Mouse (Mus musculus) embryo, embryonic 11.5 days (tissue): ENCODE measurements around the gene Chl1.

Experiments
- DNase-seq: peaks from one replicate; pipeline ENCODE4 v3.0.0-alpha.2; 2012; ENCODE audit warnings: low read depth, low spot score

Chl1 gene

DNA sequence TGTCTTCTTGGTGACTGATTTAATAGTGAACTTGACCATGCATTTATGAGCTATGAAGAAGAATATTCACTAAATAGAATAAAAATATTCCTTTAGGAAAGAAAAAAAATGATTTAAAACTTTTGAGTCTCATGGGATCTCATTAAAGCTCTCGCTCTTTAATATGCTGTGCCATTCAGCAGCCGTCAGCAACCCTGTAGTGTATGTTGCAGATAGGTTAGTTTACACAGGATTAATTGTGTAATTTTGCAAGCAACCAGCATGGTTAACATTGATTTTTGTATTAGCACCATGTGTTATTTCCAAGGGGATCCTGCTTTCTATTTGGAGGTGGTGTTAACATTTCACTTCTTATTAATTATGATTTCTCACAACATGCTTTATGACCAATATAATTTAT, 32.2 kb downstream of the Chl1 start:
- no peak for DNase-seq

DNA sequence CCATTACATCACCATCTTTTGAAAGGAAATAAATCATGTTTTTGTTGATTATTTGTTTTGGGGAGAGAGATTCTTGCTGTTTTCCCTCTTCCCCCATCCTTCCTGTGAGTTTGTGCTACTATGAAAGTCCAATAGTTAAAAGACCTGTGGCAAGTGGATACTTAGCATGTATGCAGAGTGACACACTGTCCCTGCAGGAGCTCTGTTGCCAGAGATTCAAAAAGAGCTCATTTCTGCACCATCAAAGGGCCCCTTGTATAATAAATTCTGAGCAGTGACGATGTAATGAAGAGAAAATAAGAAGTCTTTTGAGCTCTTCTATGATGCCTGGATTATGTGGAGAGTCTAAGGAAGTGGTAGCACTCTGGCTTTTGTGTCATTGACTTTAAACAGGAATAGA, 33.4 kb downstream of the Chl1 start:
- no peak for DNase-seq

DNA sequence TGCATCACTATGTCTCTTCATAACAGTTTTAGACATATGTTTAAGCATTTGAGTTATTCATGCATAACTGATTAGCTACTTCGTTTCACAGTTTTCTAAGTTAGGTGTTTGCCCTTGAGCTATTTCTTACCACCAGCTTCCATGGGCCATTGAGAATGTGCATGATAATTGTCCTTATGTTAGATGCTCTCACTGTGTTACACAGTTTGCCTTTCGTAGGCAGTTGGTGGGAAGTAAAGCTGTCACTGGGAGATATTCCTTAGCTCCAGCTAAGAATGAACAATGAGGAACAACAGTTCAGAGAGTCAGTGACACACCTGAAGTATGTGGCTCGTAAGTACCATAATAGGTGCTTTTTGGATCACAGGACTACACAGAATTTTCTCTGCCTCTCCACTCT, 35.9 kb downstream of the Chl1 start:
- DNase-seq = no peak

DNA sequence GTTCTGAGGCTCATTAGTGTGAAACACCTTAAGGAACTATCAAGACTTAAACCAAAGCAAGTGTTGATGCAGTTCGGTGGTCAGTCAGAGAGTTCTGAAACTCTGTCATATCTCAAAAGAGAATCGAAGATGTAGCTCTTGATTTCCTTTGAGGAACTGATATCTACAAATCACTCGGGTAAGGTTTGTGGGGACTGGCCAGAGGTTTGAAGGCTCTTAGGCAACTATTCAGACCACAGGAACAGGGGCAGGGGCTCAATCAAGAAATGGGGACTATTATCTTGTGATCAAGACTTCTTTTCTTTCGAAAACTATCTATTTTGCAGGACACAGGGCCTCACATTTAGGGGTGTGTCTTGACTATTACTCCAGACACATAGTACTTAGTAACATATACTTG, 39.5 kb downstream of the Chl1 start:
- DNase-seq = no peak

DNA sequence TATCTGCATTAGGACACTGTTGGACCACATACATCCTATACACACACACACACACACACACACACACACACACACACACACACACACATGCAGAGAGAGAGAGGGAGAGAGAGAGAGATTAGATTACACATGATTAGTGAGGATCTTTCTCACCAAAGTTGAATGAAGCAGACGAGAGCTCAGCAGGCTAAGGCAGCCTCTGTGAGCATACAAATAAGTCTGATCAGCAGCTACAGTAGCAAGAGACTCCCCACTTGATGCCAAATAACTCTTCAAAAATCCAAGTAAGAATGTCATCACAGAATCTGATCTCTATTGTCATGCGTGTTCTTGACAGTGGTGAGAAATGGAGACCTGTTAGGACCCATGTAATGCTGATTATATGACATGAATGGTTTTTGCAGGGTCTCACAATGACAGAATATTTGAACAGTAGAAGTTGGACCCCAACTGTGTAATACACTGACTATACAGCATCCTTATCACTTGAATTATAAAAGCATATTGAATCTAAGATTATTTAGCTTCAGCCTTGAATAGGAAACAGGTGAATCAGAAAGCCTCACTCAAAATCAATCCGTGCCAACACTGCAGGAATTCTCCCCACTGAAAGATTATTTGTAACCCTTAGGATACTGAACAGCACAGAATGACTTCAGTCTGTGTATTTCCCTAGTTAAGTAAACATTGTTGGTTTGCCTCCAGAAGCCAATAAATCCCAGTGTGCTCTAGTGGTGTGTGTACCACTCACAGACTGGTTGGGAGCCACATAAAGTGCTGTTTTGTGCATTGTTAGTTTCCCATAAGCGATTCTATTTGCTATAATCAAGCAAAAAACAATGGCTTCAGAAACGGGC, 47.9 kb downstream of the Chl1 start:
- DNase-seq = no peak

DNA sequence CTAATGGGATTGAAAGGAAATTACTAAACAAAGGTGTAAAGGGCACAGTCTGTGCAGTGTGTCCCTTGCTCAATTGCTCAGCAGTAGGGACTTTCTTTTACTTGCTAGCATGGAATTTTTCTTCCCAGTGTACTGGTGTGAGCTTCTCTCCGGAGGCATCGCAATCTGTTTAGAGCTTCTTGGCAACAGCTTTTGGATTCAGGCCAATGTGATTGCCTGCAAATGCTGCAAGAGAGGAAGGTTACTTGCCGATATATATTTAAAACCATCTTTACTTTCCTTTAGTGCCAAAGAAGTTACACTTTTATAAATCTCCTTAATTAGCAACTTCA, 48.5 kb downstream of the Chl1 start:
- DNase-seq = no peak

DNA sequence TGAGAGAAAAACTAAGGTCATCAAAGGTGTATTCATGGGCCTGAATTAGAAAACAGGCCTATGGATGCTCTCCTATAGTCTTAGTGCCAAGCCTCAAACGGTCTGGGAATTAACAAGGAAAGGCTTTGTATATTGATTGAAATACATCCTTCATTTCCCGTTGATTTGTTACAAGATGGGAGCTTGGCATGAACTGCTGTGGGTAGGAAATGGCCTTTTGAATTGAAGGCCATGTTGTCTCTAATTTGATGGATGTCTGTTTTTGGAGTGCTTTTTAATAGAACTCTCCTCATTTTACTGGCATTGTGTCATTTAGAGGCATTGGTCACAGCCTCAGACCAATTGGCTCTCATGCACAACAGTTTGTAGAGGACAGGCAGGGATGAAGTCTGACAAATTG, 49.0 kb downstream of the Chl1 start:
- DNase-seq = no peak

DNA sequence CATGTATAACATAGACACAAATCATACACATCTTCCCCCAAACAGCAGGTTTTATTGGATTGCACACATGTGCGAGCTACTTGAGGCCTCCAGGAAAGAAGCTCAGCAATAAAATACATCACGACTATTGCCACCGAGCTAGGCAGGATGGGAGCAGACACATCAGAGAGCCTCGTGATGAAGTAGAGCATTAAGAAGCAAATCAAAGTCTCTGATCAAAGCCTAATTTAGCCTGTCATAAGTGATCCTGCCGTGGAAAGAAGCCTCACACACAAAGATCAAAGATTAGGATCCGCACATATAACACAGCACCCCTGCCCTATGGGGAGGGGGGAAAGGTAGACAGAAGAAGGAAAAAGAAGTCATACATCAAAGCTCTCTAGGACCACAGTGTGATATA, 54.4 kb downstream of the Chl1 start:
- DNase-seq = no peak

DNA sequence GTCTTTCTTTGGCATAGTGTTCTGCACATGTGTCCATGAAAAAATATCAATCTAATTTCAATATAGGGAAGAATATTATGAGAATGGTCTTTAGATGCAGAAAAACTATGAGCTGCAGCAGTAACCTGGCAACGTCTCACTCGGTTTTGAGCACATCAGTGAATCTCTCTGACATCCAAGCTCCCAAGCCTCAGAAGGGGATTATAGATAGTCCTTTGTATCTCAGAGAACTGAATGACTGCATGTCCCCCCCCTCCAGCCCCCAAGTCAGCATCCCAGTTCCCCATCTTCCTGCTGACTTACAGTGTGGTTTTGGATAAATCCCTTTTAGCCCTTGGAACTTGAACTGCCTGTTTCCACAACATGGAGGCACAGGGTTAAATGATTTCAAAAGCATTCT, 56.9 kb downstream of the Chl1 start:
- DNase-seq = no peak

DNA sequence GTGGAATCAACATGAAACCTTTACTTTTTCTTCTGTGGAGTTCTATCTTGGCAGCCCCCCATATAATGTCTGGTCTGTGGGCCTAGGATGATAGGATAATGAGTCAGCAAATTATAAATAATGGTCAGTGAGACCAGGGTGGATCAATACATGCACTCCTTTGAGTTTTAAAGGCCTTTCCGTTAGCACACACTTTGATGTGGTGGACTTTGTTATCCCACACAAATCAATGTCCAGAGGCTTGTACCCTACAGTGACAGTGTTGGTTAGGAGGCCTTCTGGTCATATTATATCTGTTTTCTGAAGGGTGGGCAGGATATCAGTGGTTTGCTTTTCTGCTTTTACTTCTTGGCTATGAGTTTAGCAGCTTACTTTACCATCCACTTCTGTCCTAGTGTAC, 62.3 kb downstream of the Chl1 start:
- no peak for DNase-seq

DNA sequence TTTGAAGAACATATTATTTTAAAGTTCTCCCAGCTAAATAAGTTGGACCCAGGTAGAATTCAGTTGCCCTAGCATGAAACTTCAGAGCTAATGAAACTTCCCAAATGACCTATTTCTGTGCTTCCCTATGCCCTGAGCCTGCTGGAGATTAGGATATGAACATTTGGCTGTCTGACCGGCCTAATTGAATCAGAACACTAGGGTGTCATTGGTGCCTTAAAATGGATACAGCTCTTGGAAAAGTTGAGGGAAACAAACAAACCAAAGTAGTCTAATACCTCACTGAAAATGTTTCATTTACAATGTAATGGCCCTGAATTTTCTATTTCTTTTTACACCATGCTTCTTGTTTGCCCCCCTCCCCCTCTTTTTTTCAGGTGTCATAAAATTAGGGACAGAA, 73.8 kb downstream of the Chl1 start:
- no peak for DNase-seq

DNA sequence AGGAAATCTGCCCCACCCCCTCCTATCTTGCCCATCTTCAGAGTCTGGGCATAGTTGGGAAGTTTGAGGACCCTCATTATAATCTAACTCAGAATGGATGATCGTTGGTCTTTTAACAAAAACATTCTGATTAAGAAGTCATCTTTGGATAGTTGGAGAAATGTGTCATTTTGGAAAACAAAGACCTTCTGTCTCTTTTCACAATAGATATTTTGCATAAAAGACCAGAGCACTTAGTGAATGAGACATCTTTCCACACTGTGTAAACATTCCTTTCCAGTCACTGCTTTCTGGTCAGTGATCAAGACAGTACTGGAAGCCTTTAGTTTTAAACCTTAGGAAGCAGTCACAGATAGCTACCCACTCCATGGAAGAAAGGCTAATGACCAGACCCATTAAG, 75.3 kb downstream of the Chl1 start:
- DNase-seq = no peak

DNA sequence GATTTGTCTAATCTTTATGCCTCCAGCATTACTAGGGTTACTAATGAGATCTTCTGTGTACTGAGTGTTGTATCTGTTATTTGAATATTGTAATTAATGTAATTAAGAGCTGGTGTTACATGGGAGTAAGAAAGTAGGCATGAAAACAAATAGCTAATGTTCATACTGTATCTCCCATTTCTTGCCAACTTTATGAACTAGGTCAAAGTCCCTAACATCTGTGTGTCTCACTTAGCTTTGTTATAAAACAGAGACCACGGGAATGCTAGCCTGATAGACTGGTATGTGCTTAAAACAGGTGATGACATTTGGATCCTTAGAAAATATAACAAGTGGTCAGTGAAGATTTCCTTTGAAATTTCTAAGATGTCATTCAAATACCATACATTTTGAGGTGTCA, 75.7 kb downstream of the Chl1 start:
- no peak for DNase-seq

DNA sequence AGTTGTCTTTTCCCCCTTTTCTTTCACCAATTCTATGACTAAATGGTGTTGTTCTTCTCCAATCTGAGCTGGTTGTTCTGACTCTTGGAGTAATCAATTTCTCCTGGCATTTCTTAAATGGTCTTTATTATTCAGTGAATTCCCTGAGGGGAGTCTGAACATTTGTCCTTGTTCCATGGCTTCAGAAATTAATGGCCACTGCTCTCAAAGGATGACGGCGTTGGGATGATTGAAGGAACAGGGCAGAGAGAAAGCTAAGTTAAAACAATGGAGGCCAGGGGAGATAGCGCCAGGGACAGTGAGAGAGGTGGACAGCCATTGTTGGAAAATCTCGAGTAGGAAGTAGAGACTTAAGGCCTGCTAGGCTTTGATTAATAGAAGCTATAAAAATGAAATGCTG, 91.7 kb downstream of the Chl1 start:
- no peak for DNase-seq

DNA sequence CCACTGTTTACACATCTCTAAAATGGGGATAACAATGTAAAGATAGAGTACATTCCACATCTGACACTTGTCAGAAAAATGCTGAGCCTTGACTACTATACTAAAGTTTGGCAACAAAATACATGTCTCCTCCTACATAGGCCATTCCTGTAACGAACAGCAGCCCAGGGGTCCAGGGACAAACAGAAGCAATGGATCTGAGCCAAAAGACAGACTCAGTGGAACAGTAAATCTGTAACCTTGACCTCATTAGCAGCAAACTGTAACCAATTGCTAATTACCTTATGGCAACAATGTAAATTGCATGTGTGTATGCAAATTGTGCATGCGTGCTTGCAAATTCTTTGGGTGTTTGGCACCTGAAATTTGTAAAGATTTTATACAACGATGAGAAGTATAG, 100.3 kb downstream of the Chl1 start:
- DNase-seq = no peak

DNA sequence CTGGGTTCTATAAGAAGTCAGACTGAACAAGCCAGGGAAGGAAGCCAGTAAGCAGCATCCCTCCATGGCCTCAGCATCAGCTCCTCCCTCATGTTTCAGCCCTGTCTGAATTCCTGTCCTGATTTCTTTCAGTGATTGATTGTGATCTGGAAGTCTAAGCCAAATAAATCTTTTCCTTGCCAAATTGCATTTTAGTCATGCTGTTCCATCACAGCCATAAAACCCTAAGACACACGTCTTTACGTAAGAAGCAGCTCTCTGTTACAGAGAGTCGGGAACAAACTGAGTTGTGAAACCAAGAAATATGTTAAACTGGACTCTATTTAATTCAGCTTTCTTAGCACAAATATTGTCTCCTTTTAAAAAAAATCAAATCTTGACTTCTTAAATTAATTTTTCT, 102.2 kb downstream of the Chl1 start:
- no peak for DNase-seq

DNA sequence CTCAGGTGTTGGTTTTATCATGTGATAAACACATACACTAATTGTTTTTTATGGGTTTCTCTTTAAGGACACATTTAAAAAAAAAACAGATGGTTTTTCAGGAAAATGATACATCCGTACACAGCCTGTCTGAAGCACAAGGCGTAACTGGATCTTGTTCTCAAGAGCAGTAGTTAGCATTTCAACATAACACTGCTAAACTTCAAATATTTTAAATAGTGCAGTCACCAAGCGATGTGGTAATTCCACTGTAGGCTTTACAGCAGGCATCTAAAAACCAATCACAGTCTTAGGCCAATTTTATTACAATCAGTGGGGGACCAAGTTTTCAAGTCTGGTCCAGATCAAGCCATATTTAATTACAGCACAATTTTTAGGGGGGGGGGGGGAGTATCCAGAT, 103.3 kb downstream of the Chl1 start:
- no peak for DNase-seq

DNA sequence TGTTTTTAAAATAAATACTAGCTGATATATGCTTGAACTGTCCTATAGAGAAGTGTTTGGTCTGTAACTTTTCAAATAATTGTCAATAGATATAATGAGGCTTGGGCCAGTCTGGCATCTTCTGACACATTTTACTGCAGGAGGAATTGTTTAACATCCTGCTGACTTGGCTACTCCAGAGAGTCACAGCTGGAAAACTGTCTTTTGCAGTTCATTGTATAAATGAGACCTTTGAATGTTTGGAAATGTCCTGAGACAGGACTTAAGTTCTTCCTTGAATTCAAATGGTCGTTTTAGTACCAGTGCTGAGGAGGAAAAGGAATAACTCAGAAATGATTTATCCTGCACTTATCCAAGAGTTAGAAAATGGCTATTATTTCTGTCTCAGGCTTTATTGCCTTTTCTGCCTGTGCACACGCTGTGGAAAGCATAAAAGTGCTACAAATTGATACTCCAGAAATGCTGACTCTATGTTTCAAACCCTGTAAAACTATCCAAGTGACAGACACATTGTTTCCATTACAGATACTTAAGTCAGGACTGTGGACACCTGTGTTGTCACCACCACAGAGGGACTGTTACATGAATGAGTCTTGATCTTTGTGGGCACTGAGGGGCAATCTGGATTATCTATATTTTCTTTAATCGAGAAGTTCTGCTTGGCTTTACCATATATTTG, 105.7 kb downstream of the Chl1 start:
- no peak for DNase-seq

DNA sequence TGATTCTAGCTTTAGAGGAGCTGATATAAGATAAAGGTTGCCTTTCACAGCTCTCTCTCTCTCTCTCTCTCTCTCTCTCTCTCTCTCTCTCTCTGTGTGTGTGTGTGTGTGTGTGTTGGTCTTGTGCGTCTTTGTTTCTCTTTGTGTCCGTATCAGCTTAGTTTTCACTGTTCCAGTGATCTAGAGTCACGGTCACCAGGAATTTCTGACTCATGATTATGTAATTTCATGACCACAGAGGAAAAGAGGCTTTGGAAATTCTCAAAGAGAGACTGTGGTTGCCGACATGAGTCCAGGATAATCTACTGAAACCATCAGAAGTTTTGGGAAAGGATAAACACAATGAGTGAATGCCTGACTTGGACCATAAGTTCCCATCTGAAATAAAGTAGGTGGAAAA, 110.5 kb downstream of the Chl1 start:
- no peak for DNase-seq

DNA sequence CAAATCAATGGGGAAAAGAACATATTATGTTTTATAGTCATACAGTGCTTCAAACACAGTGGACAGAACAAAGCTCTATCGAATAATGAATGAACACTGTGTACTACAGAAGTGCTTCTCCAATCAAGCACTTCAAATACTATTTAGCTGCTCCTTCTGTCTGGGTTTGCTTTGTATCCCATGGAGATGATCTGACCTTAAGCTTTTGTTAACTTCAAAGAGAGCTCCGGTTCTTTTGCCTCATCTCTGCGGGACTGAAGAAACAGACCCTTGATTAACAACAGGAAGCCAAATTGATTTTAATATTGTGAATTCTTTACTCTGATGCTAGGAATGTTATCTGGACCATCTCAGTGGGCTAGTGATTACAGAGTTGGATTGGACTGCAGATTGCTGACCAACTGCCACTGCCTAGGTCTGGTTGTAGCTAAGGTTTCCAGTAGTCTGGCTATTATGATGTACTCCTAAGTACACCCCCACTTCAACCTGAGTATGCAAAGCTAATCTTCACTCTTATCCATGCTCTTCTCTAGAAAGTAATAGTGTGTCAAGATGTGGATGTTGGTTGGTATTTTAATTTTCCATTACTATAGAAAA, 111.8 kb downstream of the Chl1 start:
- no peak for DNase-seq

DNA sequence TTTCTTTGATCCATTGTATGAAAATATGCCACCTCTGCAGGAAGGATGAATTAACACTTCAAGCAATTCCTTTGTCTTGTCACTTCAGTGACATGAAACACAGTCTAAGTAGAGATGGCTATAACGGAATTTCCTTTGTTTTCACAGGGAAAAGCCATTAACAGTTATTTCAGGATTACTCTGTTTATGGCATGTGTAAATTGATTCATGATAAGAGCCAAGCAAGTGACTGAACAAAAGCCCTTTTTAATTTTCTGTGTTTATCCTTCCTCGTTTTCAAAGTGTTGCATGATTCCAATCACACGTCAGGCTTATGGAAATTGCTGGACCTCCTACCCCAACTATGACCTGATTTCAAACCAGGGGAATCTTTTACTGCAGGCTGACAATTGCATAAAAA, 122.5 kb downstream of the Chl1 start:
- no peak for DNase-seq

DNA sequence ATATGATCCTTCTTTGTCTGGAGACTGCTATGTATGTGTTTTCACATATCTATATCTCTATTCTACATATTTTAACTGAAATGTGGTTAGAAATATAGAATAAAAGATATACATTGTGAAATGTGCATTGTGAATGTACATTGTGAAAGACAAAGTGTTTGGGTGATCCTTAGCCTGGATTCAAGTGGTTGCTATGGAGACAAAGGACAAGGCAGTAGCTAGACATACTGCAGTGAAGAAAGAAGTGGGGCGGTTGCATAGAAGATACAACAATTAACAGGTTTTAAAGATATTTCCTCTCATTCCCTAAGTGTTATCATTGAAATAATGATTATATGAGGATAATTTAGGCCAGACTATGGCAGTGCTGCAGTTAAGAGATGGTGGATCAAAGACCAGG, 146.4 kb downstream of the Chl1 start:
- no peak for DNase-seq

DNA sequence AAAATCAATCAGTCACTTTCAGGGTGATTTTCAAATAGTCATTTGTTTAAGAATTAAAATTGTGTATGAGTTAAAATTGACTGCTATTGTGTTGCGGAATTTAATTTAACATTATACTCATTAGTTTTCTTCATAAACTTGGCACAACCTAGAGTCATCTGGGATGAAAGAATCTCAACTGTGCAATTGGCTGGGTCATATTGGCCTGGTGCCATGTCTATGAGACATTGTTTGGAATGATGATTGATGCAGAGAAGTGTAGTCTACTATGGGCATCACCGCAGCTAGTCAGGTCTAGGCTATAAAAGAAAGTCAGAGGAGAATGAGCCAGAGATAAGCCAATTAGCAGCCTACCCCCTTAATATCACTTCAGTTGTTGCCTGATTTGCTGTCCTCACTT, 148.8 kb downstream of the Chl1 start:
- DNase-seq = no peak
